Mouse (Mus musculus) thymus, adult 2 months (tissue): ENCODE data around the gene Lamc3. TPM values are rescaled to one million over a fixed set of nuclear protein-coding genes. Genes with fewer than 3 reads are reported as not detected.

Source experiments
- DNase-seq: peaks from one replicate; pipeline ENCODE4 v3.0.0; 2021
- H3K27ac ChIP-seq: fragments of 200-500 bp; 2 replicates; pipeline ENCODE4 v1.5.1; 2012; ENCODE audit warnings: low read length, control low read depth; ENCODE audit not compliant: control insufficient read depth, insufficient read depth
- H3K27me3 ChIP-seq: fragments of 200-500 bp; 2 replicates; pipeline ENCODE4 v1.6.1; 2012; ENCODE audit warnings: mild to moderate bottlenecking, low read length, moderate library complexity, mixed read lengths; ENCODE audit not compliant: control insufficient read depth, insufficient read depth
- H3K36me3 ChIP-seq: fragments of 200-500 bp; 2 replicates; pipeline ENCODE4 v1.6.1; 2012; ENCODE audit warnings: mild to moderate bottlenecking, low read length, moderate library complexity; ENCODE audit not compliant: control insufficient read depth, insufficient read depth
- H3K4me1 ChIP-seq: fragments of 200-500 bp; replicated peaks from 2 replicates; pipeline ENCODE4 v1.6.1; 2012; ENCODE audit warnings: low read length; ENCODE audit not compliant: control insufficient read depth, insufficient read depth
- H3K4me3 ChIP-seq: fragments of 200-500 bp; 2 replicates; pipeline ENCODE4 v1.5.1; 2012; ENCODE audit warnings: mild to moderate bottlenecking, low read length, control low read depth, moderate library complexity; ENCODE audit not compliant: control insufficient read depth, insufficient read depth
- CTCF ChIP-seq: fragments of 200-500 bp; IDR thresholded peaks from 2 replicates; pipeline ENCODE4 v1.5.1; 2012; ENCODE audit warnings: mild to moderate bottlenecking, control low read depth, low read length, moderate library complexity, borderline replicate concordance; ENCODE audit not compliant: control insufficient read depth, poor library complexity, insufficient read depth; ENCODE audit errors: extremely low read depth
- POLR2A ChIP-seq: fragments of 200-500 bp; IDR thresholded peaks from 2 replicates; pipeline ENCODE4 v1.6.1; 2012; ENCODE audit warnings: mild to moderate bottlenecking, low read length, control low read depth, moderate library complexity; ENCODE audit not compliant: control insufficient read depth, poor library complexity, insufficient read depth; ENCODE audit errors: extremely low read depth
- WGBS: fragments of 180-500 bp; shearing (Covaris S2); methylation state at CpG from one replicate; pipeline ENCODE4 v1.1.7; 2018; 5-methylcytosine and 5-hydroxymethylcytosine counted together
- polyA plus RNA-seq: library from polyadenylated mRNA; depleted of rRNA; stranded (reverse); fragments of >200 nt; gene quantifications from 2 replicates; pipeline ENCODE4 v1.2.3, GENCODE M21; 2012

Lamc3 gene
- polyA plus RNA-seq, 1 experiment, result 1.1 TPM

DNA sequence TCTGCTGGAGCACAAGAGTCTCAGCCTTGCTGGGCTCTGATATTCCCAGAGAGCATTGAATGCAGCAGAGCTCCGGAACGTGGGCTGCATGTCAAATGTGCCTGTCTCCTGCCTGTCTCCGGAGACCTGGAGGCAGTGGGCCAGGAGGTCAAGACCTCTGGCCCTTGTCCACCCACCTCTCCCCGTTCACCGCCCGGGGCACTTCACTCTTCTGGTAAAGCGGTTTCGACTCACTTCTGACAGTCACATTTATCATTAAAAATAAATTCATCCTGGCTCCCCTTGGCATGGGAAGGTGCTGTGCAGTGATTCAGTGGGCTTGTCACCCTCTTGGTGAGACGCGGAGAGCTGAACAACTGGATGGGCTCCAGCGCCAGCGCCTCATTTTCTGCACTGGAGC is 37.0 kb upstream of the Lamc3 start:
- H3K27ac ChIP-seq, result no peak overlapping the region
- TF ChIP-seq CTCF, result no peak
- no peak for TF ChIP-seq POLR2A
- 93% methylated on average over 12 of the region's 12 CpGs for WGBS
- H3K4me1 ChIP-seq, result peaks cover 21% of the 10 kb centered on the region
- no peak for DNase-seq
- no peak overlapping the region for H3K4me3 ChIP-seq
- H3K36me3 ChIP-seq, result no peaks in the 10 kb centered on the region
- H3K27me3 ChIP-seq, result peaks cover 6% of the 10 kb centered on the region

DNA sequence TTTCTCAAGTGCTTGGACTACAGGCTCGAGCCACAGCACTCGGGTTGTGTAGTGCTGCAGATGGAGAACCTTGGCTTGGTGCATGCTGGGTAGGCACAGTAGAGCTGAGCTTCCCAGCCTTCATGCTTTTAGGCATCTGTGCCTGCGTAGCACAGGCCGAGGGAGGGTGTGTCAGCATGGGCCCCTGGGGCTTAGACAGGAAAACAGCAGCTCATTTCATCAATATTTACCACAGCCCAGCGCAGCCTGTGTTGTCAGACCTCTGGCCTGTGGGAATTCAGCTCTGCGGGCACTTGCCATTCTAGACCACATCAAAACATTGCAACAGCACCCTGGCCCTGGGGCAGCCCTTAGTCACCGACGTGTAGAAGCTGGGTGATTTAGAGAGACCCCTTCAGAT is 31.1 kb upstream of the Lamc3 start:
- WGBS, result 27% methylated on average over 8 of the region's 8 CpGs
- no peak overlapping the region for H3K4me3 ChIP-seq
- no peaks in the 10 kb centered on the region for H3K4me1 ChIP-seq
- no peaks in the 10 kb centered on the region for H3K36me3 ChIP-seq
- no peaks in the 10 kb centered on the region for H3K27me3 ChIP-seq
- TF ChIP-seq POLR2A (no peak), CTCF (no peak)
- no peak for DNase-seq
- H3K27ac ChIP-seq, result no peak overlapping the region

DNA sequence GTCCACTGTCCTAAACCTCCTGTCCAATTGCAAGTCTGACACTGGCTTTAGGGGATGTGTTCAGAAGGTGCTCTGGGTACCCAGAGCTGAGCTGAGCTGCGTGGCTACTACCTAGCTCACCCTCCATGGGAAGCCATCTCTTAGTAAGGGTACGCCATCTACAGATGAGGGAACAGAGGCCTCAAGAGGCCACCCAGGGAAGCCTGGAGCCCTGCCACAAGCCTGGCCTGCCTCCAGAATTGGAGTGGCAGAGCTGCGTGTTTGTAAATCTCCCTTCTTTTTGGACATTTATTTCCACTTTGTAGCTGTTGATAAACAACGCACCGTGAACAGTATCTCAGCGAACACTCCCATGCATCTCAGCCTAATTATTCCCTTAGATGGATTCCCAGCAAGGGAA is 29.9 kb upstream of the Lamc3 start:
- Histone ChIP-seq H3K4me3 (no peak overlapping the region), H3K4me1 (no peaks in the 10 kb centered on the region), H3K27me3 (no peaks in the 10 kb centered on the region), H3K36me3 (no peaks in the 10 kb centered on the region), H3K27ac (no peak overlapping the region)
- WGBS, result 85% methylated on average over 6 of the region's 6 CpGs
- no peak for DNase-seq
- no peak for TF ChIP-seq POLR2A
- no peak for TF ChIP-seq CTCF

DNA sequence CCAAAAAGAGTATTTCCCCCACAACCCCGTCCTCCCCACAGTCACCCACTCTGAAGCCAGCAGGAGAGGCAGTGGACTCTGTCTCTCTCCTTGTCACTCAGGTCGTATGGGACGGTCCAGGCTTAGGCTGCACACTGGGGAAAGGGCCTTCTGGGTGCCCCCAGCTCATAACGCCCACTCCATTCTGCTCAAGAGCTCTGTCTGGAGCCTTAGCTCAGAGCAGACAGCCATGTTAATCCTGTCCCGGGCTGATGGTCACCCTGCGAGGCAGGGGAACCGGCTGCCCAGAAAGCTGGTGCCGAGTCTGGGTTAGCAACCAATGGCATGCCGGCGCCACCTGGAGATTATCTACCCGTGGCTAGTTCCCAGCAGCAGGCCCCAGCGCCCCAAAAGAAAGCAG is 28.6 kb upstream of the Lamc3 start:
- H3K4me1 ChIP-seq, result no peaks in the 10 kb centered on the region
- H3K27ac ChIP-seq, result no peak overlapping the region
- no peaks in the 10 kb centered on the region for H3K27me3 ChIP-seq
- no peak overlapping the region for H3K4me3 ChIP-seq
- TF ChIP-seq CTCF (no peak), POLR2A (no peak)
- H3K36me3 ChIP-seq, result no peaks in the 10 kb centered on the region
- no peak for DNase-seq
- WGBS, result 83% methylated on average over 12 of the region's 12 CpGs

DNA sequence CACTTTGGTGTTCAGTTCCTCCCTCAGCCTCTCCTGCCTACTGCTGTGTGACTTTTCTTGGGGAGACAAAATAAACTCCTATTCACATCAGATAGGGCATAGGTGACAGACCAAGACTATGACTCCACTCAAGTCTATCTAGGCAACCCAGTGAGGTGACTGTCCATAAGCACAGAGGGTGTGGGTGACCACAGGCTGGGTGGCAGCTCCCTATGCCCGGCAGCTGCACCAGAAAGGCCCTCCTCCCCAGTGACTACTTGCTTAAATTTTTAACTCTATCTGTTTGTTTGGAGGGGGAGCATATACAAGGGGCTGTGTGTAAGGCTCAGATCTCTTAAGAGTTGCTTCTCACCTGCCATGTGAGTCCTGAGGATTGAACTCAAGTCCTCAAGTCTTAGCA is 24.2 kb upstream of the Lamc3 start:
- Histone ChIP-seq H3K4me1 (no peaks in the 10 kb centered on the region), H3K36me3 (no peaks in the 10 kb centered on the region), H3K4me3 (no peak overlapping the region), H3K27me3 (no peaks in the 10 kb centered on the region), H3K27ac (no peak overlapping the region)
- TF ChIP-seq POLR2A (no peak), CTCF (no peak)
- no peak for DNase-seq
- 54% methylated on average over 1 of the region's 1 CpGs for WGBS

DNA sequence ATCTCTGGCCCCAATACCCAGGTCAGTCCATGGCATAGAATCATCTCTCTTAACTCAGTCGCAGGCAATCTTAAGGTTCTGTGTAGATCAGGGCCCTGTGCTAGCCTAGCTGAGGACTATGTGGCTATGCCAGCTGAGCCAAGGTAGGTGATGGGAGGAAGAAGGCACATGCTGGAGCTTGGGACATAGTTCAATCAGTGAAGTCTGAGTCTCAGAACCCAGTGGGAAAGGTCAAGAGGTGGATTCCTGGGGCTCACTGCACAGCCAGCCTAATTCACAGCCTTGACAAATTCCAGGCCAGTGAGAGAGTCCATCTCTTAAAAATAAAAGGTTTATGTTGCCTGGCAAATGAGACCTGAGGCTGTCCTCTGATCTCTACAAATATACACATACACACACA is 23.3 kb upstream of the Lamc3 start:
- Histone ChIP-seq H3K4me1 (no peaks in the 10 kb centered on the region), H3K36me3 (no peaks in the 10 kb centered on the region), H3K27me3 (no peaks in the 10 kb centered on the region), H3K4me3 (no peak overlapping the region), H3K27ac (no peak overlapping the region)
- no peak for TF ChIP-seq POLR2A
- no peak for TF ChIP-seq CTCF
- no peak for DNase-seq
- WGBS, result 92% methylated on average over 1 of the region's 1 CpGs

DNA sequence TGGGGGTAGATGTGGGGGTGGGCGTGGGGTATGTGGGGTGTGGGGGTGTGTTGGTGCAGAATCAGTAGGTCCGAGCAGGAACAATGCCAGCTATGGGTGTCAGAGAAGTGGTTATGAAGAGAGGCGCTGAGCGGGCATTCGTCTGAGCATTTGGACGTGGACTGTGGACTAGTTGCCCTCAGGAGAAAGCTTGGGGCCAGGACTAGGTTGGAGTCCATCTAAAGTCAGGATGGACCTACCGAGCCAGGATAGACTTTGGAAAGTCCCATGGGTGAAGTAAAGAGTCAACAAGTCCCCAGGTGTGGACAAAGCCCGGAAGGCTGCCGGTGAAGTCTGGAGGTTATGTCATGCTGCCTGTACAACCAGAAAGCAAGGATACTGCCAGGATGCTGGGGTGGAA is 22.2 kb upstream of the Lamc3 start:
- no peak for TF ChIP-seq CTCF
- TF ChIP-seq POLR2A, result no peak
- 94% methylated on average over 9 of the region's 9 CpGs for WGBS
- no peak for DNase-seq

More for the DNA sequence above, 22.2 kb upstream of the Lamc3 start:
- Histone ChIP-seq H3K4me1 (no peaks in the 10 kb centered on the region), H3K4me3 (no peak overlapping the region), H3K36me3 (no peaks in the 10 kb centered on the region), H3K27ac (no peak overlapping the region), H3K27me3 (no peaks in the 10 kb centered on the region)
